Mouse (Mus musculus): Measurements from ENCODE around the gene Cask. TPM values are rescaled to one million over a fixed set of nuclear protein-coding genes. Genes with fewer than 3 reads are reported as not detected.
A peak's percentile ranks its signal among the peaks of the same experiment; 100 is the strongest.

Gene Cask
- polyA plus RNA-seq (2016; fragmentation: Nextera tagmentation; extraction: Ambion mirVana), result 15.0 and 16.1 TPM in 2 replicates

- H3K27me3 ChIP-seq, result no peaks in the 10 kb centered on the region
- no peaks in the 10 kb centered on the region for H3K9me3 ChIP-seq
- ATAC-seq (ENCODE audit: insufficient number of reproducible peaks, insufficient read depth, low FRiP score, low TSS enrichment), result no peak
- no peak within 1 kb of the TSS for H3K9ac ChIP-seq
- no peak within 1 kb of the TSS for H3K4me2 ChIP-seq (replicated peaks)
- H3K4me3 ChIP-seq, result no peak within 1 kb of the TSS
- no peaks in the 10 kb centered on the region for H3K36me3 ChIP-seq
- H3K27ac ChIP-seq, result no peak within 1 kb of the TSS
- no peaks in the 10 kb centered on the region for H3K4me1 ChIP-seq
- 27% methylated on average over 4 of the region's 4 CpGs for WGBS
These were observed at the start of gene Cask for GRCm38 (mm10) chrX:13851285-13851684. Cask (minus strand) TSS chrX:13851367.

DNA sequence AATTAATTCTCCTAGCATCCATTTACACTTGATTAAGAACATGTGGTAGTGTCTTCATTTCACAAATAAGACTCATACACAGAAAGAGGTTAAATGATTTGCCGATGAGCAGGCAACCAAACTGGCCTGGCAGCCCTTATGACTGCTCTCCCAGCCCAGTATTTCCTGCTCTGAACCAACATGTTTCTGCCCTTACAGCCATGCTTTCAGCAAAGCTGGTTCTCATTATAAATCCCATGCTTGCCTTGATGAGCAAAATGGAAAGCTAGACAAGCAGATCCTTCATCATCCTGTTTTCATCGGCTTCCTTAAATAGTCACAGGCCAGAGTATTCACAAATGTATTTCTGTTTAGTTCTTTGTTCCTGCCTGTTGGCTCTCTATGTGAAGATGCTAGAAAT lies 38.8 kb upstream of the Cask start:
- no peak overlapping the region for H3K27ac ChIP-seq
- no peaks in the 10 kb centered on the region for H3K4me1 ChIP-seq
- no peaks in the 10 kb centered on the region for H3K9me3 ChIP-seq
- no peak overlapping the region for H3K4me2 ChIP-seq (replicated peaks)
- ATAC-seq (ENCODE audit: insufficient number of reproducible peaks, insufficient read depth, low FRiP score, low TSS enrichment), result no peak
- 44% methylated on average over 2 of the region's 2 CpGs for WGBS
- no peaks in the 10 kb centered on the region for H3K27me3 ChIP-seq
- no peak overlapping the region for H3K4me3 ChIP-seq
- no peak overlapping the region for H3K9ac ChIP-seq
- no peaks in the 10 kb centered on the region for H3K36me3 ChIP-seq

- H3K9me3 ChIP-seq, result no peaks in the 10 kb centered on the region
- H3K9ac ChIP-seq, result no peak overlapping the region
- no peaks in the 10 kb centered on the region for H3K27me3 ChIP-seq
- no peaks in the 10 kb centered on the region for H3K4me1 ChIP-seq
- ATAC-seq (ENCODE audit: insufficient number of reproducible peaks, insufficient read depth, low FRiP score, low TSS enrichment), result no peak
- no peak overlapping the region for H3K4me3 ChIP-seq
- no peak overlapping the region for H3K27ac ChIP-seq
- H3K4me2 ChIP-seq (replicated peaks), result no peak overlapping the region
- WGBS, result 82% methylated on average over 1 of the region's 1 CpGs
- no peaks in the 10 kb centered on the region for H3K36me3 ChIP-seq
These were observed 33.2 kb upstream of the Cask start for GRCm38 (mm10) chrX:13884348-13884747.

GRCm38 (mm10) chrX:13881969-13882368 lies 30.8 kb upstream of the Cask start:
- no peaks in the 10 kb centered on the region for H3K9me3 ChIP-seq
- H3K36me3 ChIP-seq, result no peaks in the 10 kb centered on the region
- H3K27me3 ChIP-seq, result no peaks in the 10 kb centered on the region
- no peak overlapping the region for H3K27ac ChIP-seq
- H3K4me1 ChIP-seq, result no peaks in the 10 kb centered on the region
- no peak overlapping the region for H3K9ac ChIP-seq
- no peak overlapping the region for H3K4me2 ChIP-seq (replicated peaks)
- H3K4me3 ChIP-seq, result no peak overlapping the region
- 21% methylated on average over 6 of the region's 6 CpGs for WGBS
- ATAC-seq (ENCODE audit: insufficient number of reproducible peaks, insufficient read depth, low FRiP score, low TSS enrichment), result no peak

- 83% methylated on average over 4 of the region's 4 CpGs for whole genome bisulfite sequencing
- Histone ChIP-seq H3K27ac (no peak overlapping the region), H3K36me3 (no peaks in the 10 kb centered on the region), H3K4me2 (replicated peaks) (no peak overlapping the region), H3K4me3 (no peak overlapping the region), H3K9me3 (no peaks in the 10 kb centered on the region), H3K4me1 (no peaks in the 10 kb centered on the region), H3K9ac (no peak overlapping the region), H3K27me3 (no peaks in the 10 kb centered on the region)
- ATAC-seq (ENCODE audit: insufficient number of reproducible peaks, insufficient read depth, low FRiP score, low TSS enrichment), result no peak
These were observed 9.0 kb upstream of the Cask start for GRCm38 (mm10) chrX:13860145-13860544.

DNA sequence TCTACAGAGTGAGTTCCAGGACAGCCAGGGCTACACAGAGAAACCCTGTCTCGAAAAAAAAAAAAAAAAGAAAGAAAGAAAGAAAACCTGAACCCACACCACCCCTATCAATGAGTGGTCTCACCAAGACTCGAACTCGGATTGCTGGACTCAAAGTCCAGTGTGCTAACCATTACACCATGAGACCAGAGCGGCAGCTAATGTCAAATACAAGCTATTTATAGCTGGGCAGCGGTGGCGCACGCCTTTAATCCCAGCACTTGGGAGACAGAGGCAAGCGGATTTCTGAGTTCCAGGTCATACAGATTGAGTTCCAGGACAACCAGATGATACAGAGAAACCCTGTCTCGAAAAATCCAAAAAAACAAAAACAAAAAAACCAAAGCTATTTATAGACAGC lies 7.9 kb upstream of the Cask start:
- Histone ChIP-seq H3K4me1 (no peaks in the 10 kb centered on the region), H3K4me3 (no peak overlapping the region), H3K27me3 (no peaks in the 10 kb centered on the region), H3K9me3 (no peaks in the 10 kb centered on the region), H3K36me3 (no peaks in the 10 kb centered on the region), H3K27ac (no peak overlapping the region), H3K4me2 (replicated peaks) (no peak overlapping the region), H3K9ac (no peak overlapping the region)
- 89% methylated on average over 9 of the region's 9 CpGs for WGBS
- no peak for ATAC-seq (ENCODE audit: insufficient number of reproducible peaks, insufficient read depth, low FRiP score, low TSS enrichment)

DNA sequence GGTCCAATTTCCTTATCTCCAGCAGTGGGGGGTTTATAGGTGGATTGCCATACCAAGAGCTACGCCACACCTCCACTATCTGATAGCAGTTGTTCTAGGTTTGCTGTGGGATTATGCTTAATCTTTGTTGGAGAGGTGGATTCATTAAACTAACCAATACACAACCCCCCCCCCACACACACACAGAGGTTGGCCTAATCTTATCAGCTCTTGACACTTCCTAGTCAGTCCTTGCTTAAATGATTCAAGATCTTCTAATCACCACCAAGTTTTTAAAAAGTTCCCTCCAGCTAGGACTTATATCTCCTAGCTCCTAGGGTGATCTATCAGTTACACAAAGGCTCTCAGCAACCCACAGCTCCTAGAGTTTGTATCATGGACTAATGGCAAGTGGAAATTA lies 2.7 kb downstream of the Cask start:
- H3K4me1 ChIP-seq, result no peaks in the 10 kb centered on the region
- no peaks in the 10 kb centered on the region for H3K9me3 ChIP-seq
- H3K4me2 ChIP-seq (replicated peaks), result no peak overlapping the region
- no peak overlapping the region for H3K4me3 ChIP-seq
- 91% methylated on average over 1 of the region's 1 CpGs for WGBS
- ATAC-seq (ENCODE audit: insufficient number of reproducible peaks, insufficient read depth, low FRiP score, low TSS enrichment), result no peak
- H3K9ac ChIP-seq, result no peak overlapping the region
- H3K27ac ChIP-seq, result no peak overlapping the region
- H3K27me3 ChIP-seq, result no peaks in the 10 kb centered on the region
- no peaks in the 10 kb centered on the region for H3K36me3 ChIP-seq

- H3K27ac ChIP-seq, result peak overlapping the region; percentile 65; the same call in 1 of the 2 replicates
These were observed 3.7 kb downstream of the Cask start for GRCm38 (mm10) chrX:13847502-13847851.

DNA sequence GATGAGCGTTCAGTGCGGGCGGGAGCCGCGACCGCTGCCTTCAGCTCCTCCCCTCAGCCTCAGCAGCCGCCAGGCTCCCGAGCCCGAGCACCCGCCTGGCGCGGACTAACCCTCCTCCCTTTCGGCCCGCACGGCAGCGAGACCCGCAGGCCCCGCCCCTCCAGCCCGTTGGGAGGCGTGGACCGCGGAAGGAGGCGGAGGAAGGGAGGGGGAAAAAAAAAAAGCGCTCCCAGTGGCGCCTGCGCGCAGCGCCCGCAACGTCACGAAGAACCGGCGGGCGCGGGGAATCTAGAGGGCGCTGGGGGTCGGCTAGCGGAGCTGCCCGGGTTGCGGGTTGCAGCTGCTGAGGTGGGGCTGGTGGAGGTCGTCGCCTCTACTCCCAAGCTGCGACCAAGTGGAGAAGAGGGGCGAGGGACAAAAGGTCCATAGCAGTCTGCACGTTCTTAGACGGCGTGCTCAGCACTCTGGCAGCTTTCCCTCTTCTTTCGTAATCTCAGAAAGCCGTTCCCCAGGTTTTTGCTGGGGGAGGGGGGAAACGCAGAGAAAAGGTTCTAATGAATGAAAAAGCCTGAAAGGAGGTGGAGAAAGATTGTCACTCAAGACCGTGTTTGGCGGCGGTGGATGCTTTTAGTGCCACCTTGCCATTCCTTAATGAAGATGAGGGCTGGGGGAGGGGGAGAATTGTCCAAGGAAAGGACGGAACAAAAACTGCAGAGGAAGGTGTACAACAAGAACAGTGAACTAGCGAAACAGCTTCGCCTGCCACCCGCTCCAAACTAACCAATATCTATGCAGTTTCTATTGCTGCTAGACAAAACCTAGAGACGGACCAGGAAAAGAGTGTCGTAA lies 4.3 kb downstream of the Cask start:
- peak; percentile 96 for ATAC-seq (ENCODE audit: insufficient number of reproducible peaks, insufficient read depth, low FRiP score, low TSS enrichment)
- Histone ChIP-seq H3K27ac (peak overlapping the region; percentile 90), H3K4me1 (no peaks in the 10 kb centered on the region), H3K36me3 (no peaks in the 10 kb centered on the region), H3K9me3 (no peaks in the 10 kb centered on the region), H3K4me3 (peak overlapping the region; percentile 60), H3K4me2 (replicated peaks) (peak overlapping the region; percentile 44), H3K27me3 (no peaks in the 10 kb centered on the region), H3K9ac (peak overlapping the region; percentile 68)
- whole genome bisulfite sequencing, result 26% methylated on average over 43 of the region's 59 CpGs

More at GRCm38 (mm10) chrX:13847502-13847851, 3.7 kb downstream of the Cask start:
- peak overlapping the region; percentile 44 for H3K4me2 ChIP-seq (replicated peaks)
- no peaks in the 10 kb centered on the region for H3K9me3 ChIP-seq
- ATAC-seq (ENCODE audit: insufficient number of reproducible peaks, insufficient read depth, low FRiP score, low TSS enrichment), result peak; percentile 54; the same call in 1 of the 2 replicates
- peak overlapping the region; percentile 40; the same call in 1 of the 2 replicates for H3K9ac ChIP-seq
- H3K36me3 ChIP-seq, result no peaks in the 10 kb centered on the region
- H3K4me1 ChIP-seq, result no peaks in the 10 kb centered on the region
- WGBS, result 28% methylated on average over 7 of the region's 7 CpGs
- H3K4me3 ChIP-seq, result peak overlapping the region; percentile 60
- no peaks in the 10 kb centered on the region for H3K27me3 ChIP-seq

GRCm38 (mm10) chrX:13845858-13846652 lies 5.1 kb downstream of the Cask start:
- Histone ChIP-seq H3K4me1 (no peaks in the 10 kb centered on the region), H3K4me2 (replicated peaks) (peak overlapping the region; percentile 46), H3K27ac (peak overlapping the region; percentile 90), H3K4me3 (peak overlapping the region; percentile 60), H3K27me3 (no peaks in the 10 kb centered on the region), H3K36me3 (no peaks in the 10 kb centered on the region), H3K9ac (peak overlapping the region; percentile 68), H3K9me3 (no peaks in the 10 kb centered on the region)
- 35% methylated on average over 73 of the region's 100 CpGs for WGBS
- peak; percentile 68 for ATAC-seq (ENCODE audit: insufficient number of reproducible peaks, insufficient read depth, low FRiP score, low TSS enrichment)

GRCm38 (mm10) chrX:13845141-13845857 lies 5.9 kb downstream of the Cask start:
- no peak for ATAC-seq (ENCODE audit: insufficient number of reproducible peaks, insufficient read depth, low FRiP score, low TSS enrichment)
- Histone ChIP-seq H3K4me2 (replicated peaks) (peak overlapping the region; percentile 46), H3K9me3 (no peaks in the 10 kb centered on the region), H3K4me1 (no peaks in the 10 kb centered on the region), H3K9ac (peak overlapping the region; percentile 68), H3K36me3 (no peaks in the 10 kb centered on the region), H3K4me3 (peak overlapping the region; percentile 60), H3K27ac (peak overlapping the region; percentile 90), H3K27me3 (no peaks in the 10 kb centered on the region)
- 19% methylated on average over 22 of the region's 22 CpGs for WGBS
